Mouse (Mus musculus): ENCODE results near the gene Ankrd34a. TPM values are rescaled to one million over a fixed set of nuclear protein-coding genes. Genes with fewer than 3 reads are reported as not detected.
A peak's percentile ranks its signal among the peaks of the same experiment; 100 is the strongest.

Gene Ankrd34a
- total RNA-seq, 2 experiments from 2014 or later = 1.3 to 1.8 TPM

- DNase-seq = peak; percentile 89 to 95
- intact Hi-C loops (cut with DNase I) = loop anchor here (1.0 kb wide), 1 partner anchor 20 kb away; the partner anchor contains the start of gene Txnip
These were observed 19.5 kb upstream of the Ankrd34a start, which contains the start of gene Gm16253 for GRCm38 (mm10) chr3:96576690-96577541. TSS of gene Gm16253 (plus strand) at chr3:96576984.

- peak in 1 of 2 experiments; percentile 32 for DNase-seq
- intact Hi-C loops (cut with DNase I) = no loop called here
These were observed 18.9 kb upstream of the Ankrd34a start for GRCm38 (mm10) chr3:96577566-96577965.

- intact Hi-C loops (cut with DNase I) = no loop called here
- peak in 1 of 2 experiments; percentile 25 for DNase-seq
These were observed 17.7 kb upstream of the Ankrd34a start for GRCm38 (mm10) chr3:96578561-96579238.

- no peak for DNase-seq
- intact Hi-C loops (cut with DNase I) = no loop called here
These were observed 17.1 kb upstream of the Ankrd34a start for GRCm38 (mm10) chr3:96579239-96579750.

GRCm38 (mm10) chr3:96579885-96580454 lies 16.5 kb upstream of the Ankrd34a start:
- DNase-seq = peak; percentile 92 to 94
- intact Hi-C loops (cut with DNase I) = loop anchor here (1.0 to 2.0 kb wide), 2 partner anchors 33 to 55 kb away; partner anchors contain the start of genes Gm42957 and Pex11b

GRCm38 (mm10) chr3:96581141-96581540 lies 15.3 kb upstream of the Ankrd34a start:
- intact Hi-C loops (cut with DNase I) = loop anchor here (2.0 kb wide), 1 partner anchor 54 kb away; the partner anchor contains the start of genes Gm42957 and Pex11b
- DNase-seq = no peak

GRCm38 (mm10) chr3:96581771-96582515 lies 14.5 kb upstream of the Ankrd34a start:
- intact Hi-C loops (cut with DNase I) = loop anchor here (2.0 kb wide), 1 partner anchor 53 kb away; the partner anchor contains the start of genes Gm42957 and Pex11b
- DNase-seq = no peak

- DNase-seq = no peak
- intact Hi-C loops (cut with DNase I) = no loop called here
These were observed 13.1 kb upstream of the Ankrd34a start for GRCm38 (mm10) chr3:96583386-96583785.

GRCm38 (mm10) chr3:96590657-96591056 lies 5.8 kb upstream of the Ankrd34a start:
- DNase-seq = no peak
- intact Hi-C loops (cut with DNase I) = no loop called here

GRCm38 (mm10) chr3:96593374-96593773 lies 3.1 kb upstream of the Ankrd34a start:
- no peak for DNase-seq
- intact Hi-C loops (cut with DNase I) = no loop called here

- peak; percentile 93 for DNase-seq
- intact Hi-C loops (cut with DNase I) = no loop called here
These were observed 2.5 kb upstream of the Ankrd34a start, which contains the start of gene Polr3gl for GRCm38 (mm10) chr3:96593790-96594560. TSS of gene Polr3gl (minus strand) at chr3:96594181.

- no peak for DNase-seq
- intact Hi-C loops (cut with DNase I) = no loop called here
These were observed 1.6 kb upstream of the Ankrd34a start for GRCm38 (mm10) chr3:96594851-96595250.

GRCm38 (mm10) chr3:96595661-96596060 lies 775 bp upstream of the Ankrd34a start:
- DNase-seq = no peak
- intact Hi-C loops (cut with DNase I) = no loop called here

GRCm38 (mm10) chr3:96596855-96597254 lies 419 bp downstream of the Ankrd34a start:
- DNase-seq = no peak
- intact Hi-C loops (cut with DNase I) = no loop called here

GRCm38 (mm10) chr3:96597435-96597891 lies 1.0 kb downstream of the Ankrd34a start:
- intact Hi-C loops (cut with DNase I) = no loop called here
- peak; percentile 39 to 46 for DNase-seq

- intact Hi-C loops (cut with DNase I) = no loop called here
These were observed 2.0 kb downstream of the Ankrd34a start for GRCm38 (mm10) chr3:96598156-96599068.

GRCm38 (mm10) chr3:96599069-96599393 lies 2.6 kb downstream of the Ankrd34a start:
- no peak for DNase-seq
- intact Hi-C loops (cut with DNase I) = no loop called here

More at GRCm38 (mm10) chr3:96598156-96599068, 2.0 kb downstream of the Ankrd34a start:
- peak; percentile 80 to 85 for DNase-seq

- no peak for DNase-seq
- intact Hi-C loops (cut with DNase I) = no loop called here
These were observed 3.0 kb downstream of the Ankrd34a start for GRCm38 (mm10) chr3:96599411-96599810.

Measured in heart, postnatal 14 days (tissue).